Mouse (Mus musculus) hindbrain, embryonic 14.5 days (tissue): ENCODE results near the gene Tollip. TPM values are rescaled to one million over a fixed set of nuclear protein-coding genes. Genes with fewer than 3 reads are reported as not detected.

Experiments
- ATAC-seq: fragments of 200-750 bp; cut with Nextera tagmentation; 2 replicates; pipeline ENCODE4 v1.8.0; 2017; ENCODE audit warnings: moderate number of reproducible peaks, mild to moderate bottlenecking, moderate TSS enrichment, moderate library complexity; ENCODE audit not compliant: low FRiP score
- DNase-seq: peaks from one replicate; pipeline ENCODE4 v3.0.0-alpha.2; 2015; ENCODE audit warnings: low spot score
- H3K27ac ChIP-seq: fragments of 300-500 bp; sonication (generic); 2 replicates; pipeline ENCODE4 v1.5.1; 2014; ENCODE audit warnings: mild to moderate bottlenecking, moderate library complexity
- H3K27me3 ChIP-seq: fragments of 300-500 bp; sonication (generic); 2 replicates; pipeline ENCODE4 v1.6.1; 2014; ENCODE audit warnings: mild to moderate bottlenecking, low read length, mixed read lengths; ENCODE audit not compliant: control insufficient read depth, insufficient read depth
- H3K36me3 ChIP-seq: fragments of 300-500 bp; sonication (generic); replicated peaks from 2 replicates; pipeline ENCODE4 v1.6.1; 2014; ENCODE audit not compliant: control insufficient read depth, insufficient read depth
- H3K4me1 ChIP-seq: fragments of 300-500 bp; sonication (generic); replicated peaks from 2 replicates; pipeline ENCODE4 v1.6.1; 2014; ENCODE audit warnings: antibody characterized with exemption, low read length, mixed read lengths; ENCODE audit not compliant: control insufficient read depth, insufficient read depth
- H3K4me2 ChIP-seq: fragments of 300-500 bp; sonication (generic); replicated peaks from 2 replicates; pipeline ENCODE4 v1.6.1; 2014; ENCODE audit warnings: mild to moderate bottlenecking, moderate library complexity
- H3K4me3 ChIP-seq: fragments of 300-500 bp; sonication (generic); replicated peaks from 2 replicates; pipeline ENCODE4 v1.5.1; 2014; ENCODE audit warnings: mild to moderate bottlenecking, low read length
- H3K9ac ChIP-seq: fragments of 300-500 bp; sonication (generic); 2 replicates; pipeline ENCODE4 v1.6.1; 2014
- H3K9me3 ChIP-seq: fragments of 300-500 bp; sonication (generic); 2 replicates; pipeline ENCODE4 v1.6.1; 2016; ENCODE audit warnings: low read length; ENCODE audit not compliant: control insufficient read depth
- WGBS: fragments of 180-500 bp; shearing (Covaris S2); extraction: QIAGEN DNeasy Blood & Tissue Kit; methylation state at CpG from one replicate; pipeline ENCODE4 v1.1.7; 2014; 5-methylcytosine and 5-hydroxymethylcytosine counted together
- polyA plus RNA-seq: library from polyadenylated mRNA; unstranded; fragments of >200 nt; fragmentation: Nextera tagmentation; extraction: Ambion mirVana; gene quantifications from 2 replicates; pipeline ENCODE4 v1.2.1, GENCODE M21; 2014

The Tollip gene
- polyA plus RNA-seq, 1 experiment from 2014 or later, result 71.9 TPM

GRCm38 (mm10) chr7:141902791-141903190 lies 15.5 kb downstream of the Tollip start:
- H3K4me3 ChIP-seq, result peak overlapping the region; percentile 86
- peak overlapping the region; percentile 84 for H3K27ac ChIP-seq
- peak; percentile 48 for DNase-seq
- 70% methylated on average over 4 of the region's 4 CpGs for WGBS
- ATAC-seq, result no peak
- H3K27me3 ChIP-seq, result no peaks in the 10 kb centered on the region
- H3K4me1 ChIP-seq, result peaks cover 30% of the 10 kb centered on the region
- no peaks in the 10 kb centered on the region for H3K36me3 ChIP-seq
- H3K4me2 ChIP-seq, result peak overlapping the region; percentile 94
- H3K9ac ChIP-seq, result peak overlapping the region; percentile 45
- no peaks in the 10 kb centered on the region for H3K9me3 ChIP-seq

GRCm38 (mm10) chr7:141902269-141902729 lies 16.0 kb downstream of the Tollip start:
- ATAC-seq, result peak; percentile 96
- Histone ChIP-seq H3K36me3 (no peaks in the 10 kb centered on the region), H3K4me3 (peak overlapping the region; percentile 86), H3K27me3 (no peaks in the 10 kb centered on the region), H3K9me3 (no peaks in the 10 kb centered on the region), H3K4me1 (peaks cover 30% of the 10 kb centered on the region), H3K27ac (peak overlapping the region; percentile 84), H3K4me2 (peak overlapping the region; percentile 94), H3K9ac (peak overlapping the region; percentile 89)
- WGBS, result under 1% methylated on average over 44 of the region's 44 CpGs
- DNase-seq, result peak; percentile 100

GRCm38 (mm10) chr7:141901825-141902224 lies 16.5 kb downstream of the Tollip start:
- ATAC-seq (no peak; the same call in 1 of the 2 replicates), DNase-seq (no peak)
- H3K9ac ChIP-seq, result peak overlapping the region; percentile 89
- peak overlapping the region; percentile 86 for H3K4me3 ChIP-seq
- peak overlapping the region; percentile 94 for H3K4me2 ChIP-seq
- H3K27me3 ChIP-seq, result no peaks in the 10 kb centered on the region
- no peaks in the 10 kb centered on the region for H3K36me3 ChIP-seq
- peak overlapping the region; percentile 83 for H3K27ac ChIP-seq
- no peaks in the 10 kb centered on the region for H3K9me3 ChIP-seq
- WGBS, result 1% methylated on average over 16 of the region's 16 CpGs
- H3K4me1 ChIP-seq, result peaks cover 30% of the 10 kb centered on the region

- Histone ChIP-seq H3K4me2 (no peak overlapping the region), H3K4me1 (no peaks in the 10 kb centered on the region), H3K9me3 (no peaks in the 10 kb centered on the region), H3K27ac (no peak overlapping the region), H3K36me3 (peaks cover 58% of the 10 kb centered on the region), H3K4me3 (no peak overlapping the region), H3K27me3 (no peaks in the 10 kb centered on the region), H3K9ac (no peak overlapping the region)
- WGBS, result 97% methylated on average over 7 of the region's 7 CpGs
- no peak for DNase-seq
- no peak for ATAC-seq
Observed at GRCm38 (mm10) chr7:141892151-141892550, 26.2 kb downstream of the Tollip start.

- H3K36me3 ChIP-seq, result peaks cover 76% of the 10 kb centered on the region
- H3K4me1 ChIP-seq, result no peaks in the 10 kb centered on the region
- H3K9ac ChIP-seq, result no peak overlapping the region
- H3K27me3 ChIP-seq, result no peaks in the 10 kb centered on the region
- DNase-seq (no peak), ATAC-seq (no peak)
- WGBS, result 95% methylated on average over 2 of the region's 2 CpGs
- H3K9me3 ChIP-seq, result no peaks in the 10 kb centered on the region
- no peak overlapping the region for H3K4me3 ChIP-seq
- H3K27ac ChIP-seq, result no peak overlapping the region
- no peak overlapping the region for H3K4me2 ChIP-seq
Observed at GRCm38 (mm10) chr7:141878813-141879212, 39.5 kb downstream of the Tollip start.

- no peaks in the 10 kb centered on the region for H3K27me3 ChIP-seq
- no peaks in the 10 kb centered on the region for H3K9me3 ChIP-seq
- no peaks in the 10 kb centered on the region for H3K4me1 ChIP-seq
- H3K36me3 ChIP-seq, result peaks cover 63% of the 10 kb centered on the region
- ATAC-seq (no peak), DNase-seq (no peak)
- WGBS, result 93% methylated on average over 5 of the region's 5 CpGs
- no peak overlapping the region for H3K9ac ChIP-seq
- no peak overlapping the region for H3K4me2 ChIP-seq
- no peak overlapping the region for H3K27ac ChIP-seq
- H3K4me3 ChIP-seq, result no peak overlapping the region
Observed at GRCm38 (mm10) chr7:141874891-141875290, 43.4 kb downstream of the Tollip start.

- Histone ChIP-seq H3K9ac (no peak overlapping the region), H3K27ac (no peak overlapping the region), H3K9me3 (no peaks in the 10 kb centered on the region), H3K4me1 (no peaks in the 10 kb centered on the region), H3K27me3 (no peaks in the 10 kb centered on the region), H3K4me3 (no peak overlapping the region), H3K4me2 (no peak overlapping the region), H3K36me3 (peaks cover 35% of the 10 kb centered on the region)
- 77% methylated on average over 5 of the region's 5 CpGs for WGBS
- no peak for DNase-seq
- ATAC-seq, result no peak
Observed at GRCm38 (mm10) chr7:141870553-141870952, 47.8 kb downstream of the Tollip start.

GRCm38 (mm10) chr7:141869644-141870043 lies 48.7 kb downstream of the Tollip start:
- Histone ChIP-seq H3K4me3 (no peak overlapping the region), H3K9me3 (no peaks in the 10 kb centered on the region), H3K27ac (no peak overlapping the region), H3K27me3 (no peaks in the 10 kb centered on the region), H3K9ac (no peak overlapping the region), H3K4me2 (no peak overlapping the region), H3K4me1 (no peaks in the 10 kb centered on the region), H3K36me3 (peaks cover 28% of the 10 kb centered on the region)
- WGBS, result 75% methylated on average over 5 of the region's 5 CpGs
- ATAC-seq, result no peak
- DNase-seq, result no peak

GRCm38 (mm10) chr7:141861046-141861445 lies 57.3 kb downstream of the Tollip start:
- 82% methylated on average over 4 of the region's 4 CpGs for WGBS
- ATAC-seq, result no peak
- Histone ChIP-seq H3K4me3 (no peak overlapping the region), H3K9ac (no peak overlapping the region), H3K9me3 (no peaks in the 10 kb centered on the region), H3K4me2 (no peak overlapping the region), H3K4me1 (no peaks in the 10 kb centered on the region), H3K27ac (no peak overlapping the region), H3K27me3 (no peaks in the 10 kb centered on the region), H3K36me3 (no peaks in the 10 kb centered on the region)
- DNase-seq, result no peak

- WGBS, result 91% methylated on average over 10 of the region's 10 CpGs
- H3K4me3 ChIP-seq, result no peak overlapping the region
- no peaks in the 10 kb centered on the region for H3K27me3 ChIP-seq
- H3K9ac ChIP-seq, result no peak overlapping the region
- no peak for DNase-seq
- H3K4me2 ChIP-seq, result no peak overlapping the region
- no peaks in the 10 kb centered on the region for H3K9me3 ChIP-seq
- ATAC-seq, result no peak
- H3K4me1 ChIP-seq, result no peaks in the 10 kb centered on the region
- no peak overlapping the region for H3K27ac ChIP-seq
- H3K36me3 ChIP-seq, result no peaks in the 10 kb centered on the region
Observed at GRCm38 (mm10) chr7:141840354-141840753, 78.0 kb downstream of the Tollip start.
